Mouse (Mus musculus): ENCODE data around the gene Gm21943. TPM values are rescaled to one million over a fixed set of nuclear protein-coding genes. Genes with fewer than 3 reads are reported as not detected.

The Gm21943 gene
- polyA plus RNA-seq (2015; fragmentation: Nextera tagmentation; extraction: Ambion mirVana) = not detected in 2 replicates

DNA sequence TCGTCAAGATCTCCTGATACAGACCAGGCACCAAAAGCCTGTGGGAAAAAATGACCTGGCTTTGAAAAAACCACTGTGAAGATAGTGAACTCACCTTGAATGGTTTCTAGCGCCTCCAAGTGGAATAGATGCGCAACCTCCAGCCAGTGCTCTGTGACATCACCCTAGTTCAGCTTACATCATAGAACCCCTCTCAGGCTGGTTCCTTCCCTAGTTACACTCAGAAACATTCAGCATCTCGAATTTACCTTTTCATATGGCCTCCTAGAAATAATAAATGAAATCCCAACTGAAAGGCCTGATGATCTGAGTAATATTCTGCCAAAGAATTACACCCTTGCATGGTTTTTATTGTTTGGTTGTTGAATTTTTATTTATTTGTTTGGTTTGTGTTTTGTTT is at the start of gene Gm21943:
Gene Gm21943 (minus strand): TSS at position 101 of the 400 bp plus-strand sequence.

Other genes starting within 250 kb of the Gm21943 start
- not detected in 2 replicates for gene Gm28961, start 172.0 kb upstream of the Gm21943 start, polyA plus RNA-seq (2015; fragmentation: Nextera tagmentation; extraction: Ambion mirVana)